Mouse (Mus musculus) layer of hippocampus, adult 2 months (tissue): ENCODE data around the gene Foxo3. TPM values are rescaled to one million over a fixed set of nuclear protein-coding genes. Genes with fewer than 3 reads are reported as not detected.

Source experiments
- DNase-seq, 2 experiments: peaks; one replicate each; pipeline ENCODE4 v3.0.0; 2022; ENCODE audit warnings: low spot score in 2 of 2
- H3K27ac ChIP-seq: fragments of 200-600 bp; 2 replicates; pipeline ENCODE4 v1.8.1; 2022
- H3K4me3 ChIP-seq: fragments of 200-600 bp; 2 replicates; pipeline ENCODE4 v1.8.1; 2022; ENCODE audit warnings: mild to moderate bottlenecking
- CTCF ChIP-seq: fragments of 200-600 bp; conservative IDR thresholded peaks from 2 replicates; pipeline ENCODE4 v1.8.1; 2022; ENCODE audit warnings: antibody characterized with exemption, mild to moderate bottlenecking, moderate library complexity
- total RNA-seq, 2 experiments: library from RNA; stranded (reverse); gene quantifications; 2 replicates each; pipeline ENCODE4 v1.2.3; 2021

Foxo3 gene
- total RNA-seq, 2 experiments from 2014 or later, result 47.5 to 53.2 TPM

DNA sequence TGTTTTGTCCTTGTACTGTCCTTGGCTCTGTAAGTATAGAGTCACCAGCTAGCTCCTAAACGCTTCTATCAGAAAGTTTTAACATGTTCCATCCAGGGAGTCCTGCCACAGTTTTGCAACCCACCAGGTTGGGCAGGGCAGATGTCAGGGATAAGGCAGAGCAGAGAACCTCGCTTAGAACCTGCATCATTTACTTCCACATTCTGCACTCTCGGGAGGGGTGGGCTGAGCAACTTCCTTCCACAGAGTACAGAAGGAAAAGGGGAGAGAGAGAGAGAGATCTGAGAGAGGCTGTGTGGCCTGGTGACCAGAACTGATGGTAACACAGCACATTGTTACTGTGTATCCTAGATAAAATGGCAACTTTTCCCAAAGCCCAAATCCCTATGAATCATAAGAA is 77.9 kb downstream of the Foxo3 start:
- DNase-seq, result no peak
- no peak overlapping the region for H3K4me3 ChIP-seq
- no peak for TF ChIP-seq CTCF
- no peak overlapping the region for H3K27ac ChIP-seq

- no peak for DNase-seq
- TF ChIP-seq CTCF, result no peak
- Histone ChIP-seq H3K4me3 (no peak overlapping the region), H3K27ac (no peak overlapping the region)
Observed at GRCm38 (mm10) chr10:42194784-42195183, 81.8 kb downstream of the Foxo3 start.

DNA sequence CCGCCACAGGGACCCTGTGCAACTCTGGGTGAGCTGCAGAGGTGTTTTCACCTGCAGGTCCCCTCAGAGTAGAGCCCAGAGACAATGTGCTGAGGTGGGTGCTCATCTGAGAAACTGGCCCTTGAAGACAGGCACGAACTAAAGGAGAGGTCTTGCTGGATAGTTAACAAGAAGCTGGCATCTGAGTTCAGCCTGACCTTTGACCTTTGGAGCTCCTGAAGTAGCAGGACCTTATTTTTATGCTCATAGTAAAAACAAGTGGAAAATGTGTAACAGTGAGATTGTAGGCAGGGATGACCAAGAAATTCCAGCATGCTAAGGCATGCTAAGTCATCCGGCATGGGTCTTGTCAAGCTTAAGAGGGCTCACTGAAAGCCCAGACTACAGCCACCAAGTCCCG is 82.6 kb downstream of the Foxo3 start:
- no peak for DNase-seq
- TF ChIP-seq CTCF, result no peak
- Histone ChIP-seq H3K27ac (no peak overlapping the region), H3K4me3 (no peak overlapping the region)

DNA sequence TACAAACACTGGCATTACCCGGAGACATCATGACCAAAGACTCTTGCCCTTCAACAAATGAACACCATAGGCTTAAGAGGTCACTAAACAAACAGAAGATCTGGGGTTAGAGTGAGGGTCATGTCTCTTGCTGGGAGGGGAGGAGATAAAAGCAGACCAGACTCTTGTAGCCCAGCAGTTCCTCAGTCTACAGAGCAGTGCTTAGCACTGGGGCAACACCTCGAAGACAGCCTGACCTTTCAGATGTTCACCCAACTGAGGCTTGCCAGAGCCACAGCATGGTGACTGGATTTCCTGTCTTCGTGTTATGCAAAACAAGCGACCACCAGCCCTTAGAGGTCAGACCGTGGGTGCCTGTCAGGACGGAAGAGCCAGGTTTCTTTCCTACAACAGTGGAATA is 83.6 kb downstream of the Foxo3 start:
- Histone ChIP-seq H3K27ac (no peak overlapping the region), H3K4me3 (no peak overlapping the region)
- DNase-seq, result no peak
- TF ChIP-seq CTCF, result no peak

DNA sequence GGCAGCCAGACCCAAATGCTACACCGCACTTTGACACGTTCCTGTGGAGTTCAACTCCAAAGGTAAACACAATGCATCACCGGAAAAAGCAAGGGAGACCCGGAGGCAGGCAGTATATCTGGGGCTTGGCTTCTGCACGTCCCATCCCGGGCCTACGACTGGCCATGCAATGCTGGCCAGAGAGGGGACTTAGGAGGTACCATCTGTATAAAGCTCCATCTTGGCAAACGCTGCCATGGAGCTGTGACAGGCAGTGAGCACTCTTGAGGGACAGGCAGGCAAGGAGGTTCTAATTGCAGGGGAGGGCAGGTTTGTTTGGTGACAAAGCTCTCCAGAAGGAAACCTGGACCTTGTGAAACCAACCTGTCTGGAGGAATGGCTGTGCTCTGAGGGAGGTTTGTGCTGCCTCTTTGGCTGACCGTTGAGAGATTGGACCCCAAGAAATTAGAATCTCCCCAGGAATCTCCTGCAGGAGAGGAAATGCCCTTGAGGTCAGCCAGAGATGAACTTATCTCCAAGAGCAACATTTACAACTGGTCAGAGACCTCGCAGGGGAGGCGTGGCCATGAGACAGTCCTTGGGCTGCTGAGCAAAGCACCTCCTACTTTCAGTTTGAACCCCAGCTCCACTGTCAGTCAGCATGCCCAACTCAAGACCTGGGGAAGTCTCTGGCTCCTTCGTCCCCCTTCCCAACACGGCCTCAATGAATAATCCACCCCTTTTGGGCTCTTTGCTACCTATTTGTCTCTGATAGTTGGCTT is 86.7 kb downstream of the Foxo3 start:
- H3K4me3 ChIP-seq, result no peak overlapping the region
- TF ChIP-seq CTCF, result no peak
- DNase-seq, result no peak
- no peak overlapping the region for H3K27ac ChIP-seq

DNA sequence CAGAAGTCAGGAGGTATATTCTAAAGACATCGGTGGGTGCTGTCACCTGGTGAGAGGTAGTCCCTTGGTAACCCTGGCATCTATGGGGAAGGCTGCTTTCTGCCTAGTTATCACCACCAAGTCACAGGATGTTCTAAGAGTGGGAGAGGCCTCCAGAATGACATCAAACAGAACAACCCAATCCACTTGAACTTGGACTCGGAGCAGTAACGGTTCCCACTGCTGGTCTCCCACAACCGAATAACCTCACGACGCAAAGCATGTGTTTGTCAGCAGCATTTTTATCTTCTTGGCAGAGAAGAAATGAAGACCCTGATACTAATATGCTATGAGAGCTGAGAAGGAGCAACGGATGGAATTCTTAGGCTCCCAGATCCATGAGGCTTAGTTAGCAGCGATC is 87.5 kb downstream of the Foxo3 start:
- no peak overlapping the region for H3K4me3 ChIP-seq
- H3K27ac ChIP-seq, result no peak overlapping the region
- no peak for TF ChIP-seq CTCF
- DNase-seq, result no peak

DNA sequence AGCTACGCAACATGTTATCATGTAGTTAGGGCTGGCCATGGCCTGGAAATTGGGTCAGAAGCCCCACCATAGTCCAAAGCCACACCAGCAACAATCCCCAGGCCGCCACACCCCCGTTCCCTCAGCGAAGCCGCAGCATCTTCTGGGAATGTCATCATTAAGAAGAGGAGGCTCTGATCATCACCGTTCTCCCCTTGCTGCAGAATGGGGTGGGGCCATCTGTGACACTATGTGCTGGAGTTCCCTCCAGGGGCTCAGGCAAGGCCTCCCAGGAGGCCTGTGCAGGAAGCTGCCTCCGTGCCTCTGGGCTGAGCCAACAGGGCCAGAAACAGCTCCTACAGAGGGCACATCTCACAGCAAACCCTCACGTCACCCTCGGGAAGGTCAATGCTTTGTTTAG is 88.5 kb downstream of the Foxo3 start:
- H3K27ac ChIP-seq, result no peak overlapping the region
- no peak overlapping the region for H3K4me3 ChIP-seq
- no peak for TF ChIP-seq CTCF
- DNase-seq, result no peak

GRCm38 (mm10) chr10:42186941-42187401 is 89.6 kb downstream of the Foxo3 start:
- no peak overlapping the region for H3K4me3 ChIP-seq
- DNase-seq, result no peak
- no peak overlapping the region for H3K27ac ChIP-seq
- no peak for TF ChIP-seq CTCF

- DNase-seq, result no peak
- no peak overlapping the region for H3K27ac ChIP-seq
- no peak overlapping the region for H3K4me3 ChIP-seq
- TF ChIP-seq CTCF, result no peak
Observed at GRCm38 (mm10) chr10:42180333-42180732, 96.2 kb downstream of the Foxo3 start.

DNA sequence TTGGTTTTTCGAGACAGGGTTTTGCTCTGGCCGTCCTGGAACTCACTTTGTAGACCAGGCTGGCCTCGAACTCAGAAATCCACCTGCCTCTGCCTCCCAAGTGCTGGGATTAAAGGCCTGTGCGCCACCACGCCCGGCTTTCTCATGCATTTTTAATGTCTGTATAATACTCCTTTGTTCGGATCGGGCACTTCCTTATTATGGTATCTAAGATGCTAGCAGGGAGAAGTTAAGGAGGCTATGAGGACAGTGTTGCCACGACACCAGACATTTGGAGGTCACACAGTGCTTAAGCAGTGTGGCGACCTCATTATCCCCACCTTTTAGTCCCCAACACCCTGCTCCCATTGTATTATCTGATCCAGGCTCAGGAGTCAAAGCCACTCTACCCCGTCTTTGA is 97.8 kb downstream of the Foxo3 start:
- Histone ChIP-seq H3K4me3 (no peak overlapping the region), H3K27ac (no peak overlapping the region)
- TF ChIP-seq CTCF, result no peak
- DNase-seq, result no peak

DNA sequence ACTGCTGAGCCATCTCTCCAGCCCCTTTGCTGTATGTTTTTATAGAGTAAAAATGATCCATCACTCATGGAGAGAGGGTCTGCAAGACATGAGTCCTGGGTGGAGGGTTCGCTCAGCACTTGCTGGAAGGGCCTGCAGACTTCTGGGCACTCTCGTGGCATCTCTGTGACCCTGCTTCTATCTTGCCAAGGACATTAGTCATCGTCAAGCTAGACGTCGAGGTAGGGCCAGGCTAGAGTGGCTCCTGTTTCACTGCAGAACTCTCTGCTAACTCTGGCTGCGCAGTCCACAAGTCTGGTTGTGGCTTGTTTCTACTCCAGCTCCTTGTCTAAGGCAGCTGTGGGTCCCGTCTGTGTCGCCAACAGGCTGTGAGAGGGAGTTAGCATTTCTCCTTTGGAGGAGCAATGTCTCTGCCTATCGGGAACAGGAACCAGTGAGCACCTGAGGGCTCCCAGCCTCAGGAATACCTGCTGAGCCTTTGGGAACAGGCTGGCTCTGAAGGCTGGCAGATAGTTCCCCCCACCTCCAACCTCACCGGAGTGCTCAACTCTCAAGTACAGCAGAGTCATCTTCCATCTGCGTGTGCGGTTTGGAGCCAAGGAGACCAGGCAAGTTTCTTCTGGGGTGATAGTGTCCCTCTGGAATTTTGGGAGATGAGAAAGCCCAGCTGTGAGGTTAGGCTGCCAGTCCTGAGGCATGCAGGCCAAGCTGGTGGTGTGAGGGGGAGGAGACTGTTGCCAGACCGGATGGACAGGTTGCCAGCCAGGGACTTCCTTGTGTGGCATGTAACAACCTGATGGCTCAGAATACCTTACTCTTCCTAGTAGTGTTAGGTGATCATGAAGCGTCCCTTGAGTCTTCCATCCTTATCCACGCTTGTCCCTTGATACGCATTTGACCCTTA is 98.5 kb downstream of the Foxo3 start:
- no peak for DNase-seq
- no peak for TF ChIP-seq CTCF
- Histone ChIP-seq H3K4me3 (no peak overlapping the region), H3K27ac (no peak overlapping the region)

- no peak overlapping the region for H3K27ac ChIP-seq
- no peak for TF ChIP-seq CTCF
- no peak for DNase-seq
- no peak overlapping the region for H3K4me3 ChIP-seq
Observed at GRCm38 (mm10) chr10:42174283-42174682, 102.3 kb downstream of the Foxo3 start.

GRCm38 (mm10) chr10:42173839-42174238 is 102.7 kb downstream of the Foxo3 start:
- no peak overlapping the region for H3K4me3 ChIP-seq
- no peak overlapping the region for H3K27ac ChIP-seq
- DNase-seq, result no peak
- no peak for TF ChIP-seq CTCF
